Mouse (Mus musculus): ENCODE measurements around the gene Gsta1. TPM values are rescaled to one million over a fixed set of nuclear protein-coding genes. Genes with fewer than 3 reads are reported as not detected.
"Not testable (repeated sequence)": the region's sequence is repeated elsewhere in the genome, so short reads cannot be mapped to it uniquely, and the experiment has no call there.

Gsta1 gene
- polyA plus RNA-seq, 1 experiment from 2014 or later, result 42.7 TPM

GRCm38 (mm10) chr9:78210079-78210478 lies 20.4 kb upstream of the Gsta1 start:
- H3K9me3 ChIP-seq, result no peaks in the 10 kb centered on the region

DNA sequence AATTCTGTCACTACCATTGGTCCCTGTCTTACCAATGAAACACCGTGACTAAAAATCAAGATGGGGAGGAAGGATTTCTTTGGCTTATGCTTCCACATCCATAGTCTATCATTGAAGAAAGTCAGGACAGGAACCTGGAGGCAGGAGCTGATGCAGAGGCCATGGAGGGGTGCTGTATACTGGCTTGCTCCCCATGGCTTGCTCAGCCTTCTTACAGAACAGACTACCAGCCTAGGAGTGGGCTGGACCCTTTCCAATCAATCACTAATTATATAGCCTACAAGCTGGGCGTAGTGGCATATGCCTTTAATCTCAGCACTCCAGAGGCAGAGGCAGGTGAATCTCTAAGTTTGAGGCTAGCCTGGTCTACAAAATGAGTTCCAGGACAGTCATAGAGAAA lies 19.6 kb upstream of the Gsta1 start:
- WGBS, result 95% methylated on average over 2 of the region's 2 CpGs
- H3K9ac ChIP-seq, result no peak overlapping the region
- no peaks in the 10 kb centered on the region for H3K4me1 ChIP-seq
- no peak overlapping the region for H3K4me3 ChIP-seq (replicated peaks)
- H3K27me3 ChIP-seq (replicated peaks), result no peaks in the 10 kb centered on the region
- no peak overlapping the region for H3K27ac ChIP-seq
- H3K4me2 ChIP-seq, result no peak overlapping the region
- H3K9me3 ChIP-seq, result no peaks in the 10 kb centered on the region
- H3K36me3 ChIP-seq, result peaks cover 7% of the 10 kb centered on the region; the same call in 1 of the 2 replicates
- ATAC-seq (ENCODE audit: insufficient read depth, low FRiP score, low read depth), result no peak

More at GRCm38 (mm10) chr9:78210079-78210478, 20.4 kb upstream of the Gsta1 start:
- H3K36me3 ChIP-seq, result peaks cover 7% of the 10 kb centered on the region; the same call in 1 of the 2 replicates
- H3K4me2 ChIP-seq, result no peak overlapping the region
- H3K9ac ChIP-seq, result no peak overlapping the region
- ATAC-seq (ENCODE audit: insufficient read depth, low FRiP score, low read depth), result no peak
- WGBS, result 87% methylated on average over 3 of the region's 3 CpGs
- H3K27me3 ChIP-seq (replicated peaks), result no peaks in the 10 kb centered on the region
- H3K4me1 ChIP-seq, result no peaks in the 10 kb centered on the region
- no peak overlapping the region for H3K4me3 ChIP-seq (replicated peaks)
- no peak overlapping the region for H3K27ac ChIP-seq

DNA sequence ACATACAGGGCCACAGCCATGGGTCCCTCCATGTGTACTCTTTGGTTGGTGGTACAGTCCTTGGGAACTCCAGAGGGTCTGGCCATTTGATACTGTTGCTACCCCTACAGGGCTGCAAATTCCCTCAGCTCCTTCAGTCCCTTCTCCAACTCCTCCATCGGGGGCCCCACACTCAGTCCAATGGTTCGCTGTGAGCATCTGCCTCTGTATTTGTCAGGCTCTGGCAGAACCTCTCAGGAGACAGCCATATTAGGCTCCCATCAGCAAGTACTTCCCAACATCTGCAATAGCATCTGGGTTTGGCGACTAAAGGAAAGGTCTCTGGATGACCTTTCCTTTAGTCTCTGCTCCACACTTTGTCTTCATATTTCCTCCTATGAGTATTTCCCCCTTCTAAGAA lies 18.9 kb upstream of the Gsta1 start:
- H3K4me2 ChIP-seq, result no peak overlapping the region
- no peak overlapping the region for H3K9ac ChIP-seq
- H3K9me3 ChIP-seq, result no peaks in the 10 kb centered on the region
- 95% methylated on average over 3 of the region's 3 CpGs for WGBS
- peaks cover 7% of the 10 kb centered on the region; the same call in 1 of the 2 replicates for H3K36me3 ChIP-seq
- no peak overlapping the region for H3K4me3 ChIP-seq (replicated peaks)
- H3K27me3 ChIP-seq (replicated peaks), result no peaks in the 10 kb centered on the region
- no peaks in the 10 kb centered on the region for H3K4me1 ChIP-seq
- peak overlapping the region; percentile 81 for H3K27ac ChIP-seq
- ATAC-seq (ENCODE audit: insufficient read depth, low FRiP score, low read depth), result no peak

DNA sequence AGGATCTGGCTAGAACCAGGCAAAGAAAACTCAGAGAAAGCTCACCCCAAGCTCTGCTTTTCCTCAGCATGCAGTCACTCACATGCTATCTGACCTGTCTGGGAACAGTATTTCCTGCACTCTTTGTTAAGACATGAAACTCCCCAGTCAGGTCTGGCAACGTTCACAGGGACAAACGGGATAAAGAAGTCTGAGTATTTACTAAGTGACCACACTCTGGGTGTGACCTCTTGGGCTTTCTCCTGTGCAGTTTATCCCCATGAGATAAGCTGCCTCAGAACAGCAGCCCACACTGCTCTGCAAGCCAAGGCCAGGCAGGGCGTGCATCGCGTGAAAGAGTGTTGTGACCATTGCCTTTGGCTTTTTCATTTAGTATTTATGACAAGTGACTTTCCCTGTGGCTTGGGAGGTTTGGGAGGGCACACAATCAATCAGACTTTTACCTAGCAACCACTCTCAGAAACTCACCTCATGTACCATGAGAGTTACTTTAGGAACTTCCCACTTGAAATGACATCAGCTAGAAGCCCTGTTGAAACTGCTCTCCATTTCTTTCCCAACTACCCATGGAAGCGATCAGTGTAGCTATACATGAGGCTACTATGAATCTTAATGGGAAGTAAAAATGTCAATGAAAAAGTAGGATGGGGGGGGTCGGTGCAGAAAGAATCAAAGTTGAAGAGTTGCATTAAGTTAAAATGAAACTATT lies 18.0 kb upstream of the Gsta1 start:
- Histone ChIP-seq H3K36me3 (peaks cover 7% of the 10 kb centered on the region; the same call in 1 of the 2 replicates), H3K9me3 (no peaks in the 10 kb centered on the region), H3K4me3 (replicated peaks) (no peak overlapping the region), H3K4me1 (no peaks in the 10 kb centered on the region), H3K9ac (no peak overlapping the region), H3K27ac (peak overlapping the region; percentile 81), H3K27me3 (replicated peaks) (no peaks in the 10 kb centered on the region), H3K4me2 (no peak overlapping the region)
- ATAC-seq (ENCODE audit: insufficient read depth, low FRiP score, low read depth), result peak; percentile 90
- 44% methylated on average over 7 of the region's 7 CpGs for WGBS

GRCm38 (mm10) chr9:78217074-78217473 lies 13.4 kb upstream of the Gsta1 start:
- Histone ChIP-seq H3K4me2 (no peak overlapping the region), H3K36me3 (no peaks in the 10 kb centered on the region), H3K9ac (no peak overlapping the region), H3K27ac (no peak overlapping the region), H3K4me1 (no peaks in the 10 kb centered on the region), H3K27me3 (replicated peaks) (no peaks in the 10 kb centered on the region), H3K9me3 (no peaks in the 10 kb centered on the region), H3K4me3 (replicated peaks) (no peak overlapping the region)
- 51% methylated on average over 4 of the region's 4 CpGs for WGBS
- peak; percentile 75 for ATAC-seq (ENCODE audit: insufficient read depth, low FRiP score, low read depth)

GRCm38 (mm10) chr9:78222616-78223015 lies 7.8 kb upstream of the Gsta1 start:
- Histone ChIP-seq H3K27ac (no peak overlapping the region), H3K4me3 (replicated peaks) (no peak overlapping the region), H3K9me3 (no peaks in the 10 kb centered on the region), H3K36me3 (no peaks in the 10 kb centered on the region), H3K4me2 (no peak overlapping the region), H3K4me1 (no peaks in the 10 kb centered on the region; the same call in 1 of the 2 replicates), H3K27me3 (replicated peaks) (no peaks in the 10 kb centered on the region), H3K9ac (no peak overlapping the region)
- 60% methylated on average over 8 of the region's 8 CpGs for WGBS
- ATAC-seq (ENCODE audit: insufficient read depth, low FRiP score, low read depth), result no peak

DNA sequence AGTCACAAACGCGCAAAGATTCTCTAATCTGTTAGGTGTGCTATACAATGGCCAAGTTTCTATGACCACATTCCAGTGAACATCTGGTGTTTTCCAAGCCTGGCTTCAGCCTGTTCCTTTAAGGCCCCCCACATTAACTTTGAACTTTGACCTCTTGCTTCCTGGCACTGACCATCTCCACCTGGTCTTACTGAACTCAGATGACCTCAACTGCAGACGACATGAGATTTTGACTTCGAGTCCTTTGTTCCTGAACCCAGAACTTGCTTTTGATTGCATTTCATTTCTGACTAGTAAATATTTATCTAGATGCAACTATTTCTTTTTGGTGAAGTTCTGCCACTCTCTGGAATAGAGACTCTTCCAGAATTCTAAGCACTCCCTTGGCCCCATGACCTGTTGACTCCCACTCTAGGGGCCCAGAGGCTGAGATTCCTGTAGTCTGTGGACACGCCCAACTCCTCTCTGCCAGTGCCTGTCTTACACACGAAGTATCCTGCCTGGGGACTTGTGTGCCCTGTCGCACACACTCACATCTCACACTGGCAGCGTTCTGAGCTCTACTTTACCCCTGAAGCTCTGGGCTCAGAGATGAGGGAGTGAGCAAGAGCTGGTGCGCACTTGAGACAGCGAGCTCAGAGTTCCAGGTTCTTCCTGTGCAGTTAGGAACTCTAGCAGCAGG lies 7.1 kb upstream of the Gsta1 start:
- H3K27me3 ChIP-seq (replicated peaks), result no peaks in the 10 kb centered on the region
- ATAC-seq (ENCODE audit: insufficient read depth, low FRiP score, low read depth), result no peak
- no peak overlapping the region for H3K9ac ChIP-seq
- H3K4me3 ChIP-seq (replicated peaks), result no peak overlapping the region
- H3K9me3 ChIP-seq, result no peaks in the 10 kb centered on the region
- WGBS, result 62% methylated on average over 10 of the region's 10 CpGs
- H3K4me2 ChIP-seq, result no peak overlapping the region
- no peak overlapping the region for H3K27ac ChIP-seq
- no peaks in the 10 kb centered on the region; the same call in 1 of the 2 replicates for H3K4me1 ChIP-seq
- H3K36me3 ChIP-seq, result no peaks in the 10 kb centered on the region

GRCm38 (mm10) chr9:78224418-78224817 lies 6.0 kb upstream of the Gsta1 start:
- Histone ChIP-seq H3K4me1 (no peaks in the 10 kb centered on the region; the same call in 1 of the 2 replicates), H3K27ac (no peak overlapping the region), H3K27me3 (replicated peaks) (no peaks in the 10 kb centered on the region), H3K36me3 (no peaks in the 10 kb centered on the region), H3K4me3 (replicated peaks) (no peak overlapping the region), H3K4me2 (no peak overlapping the region), H3K9me3 (no peaks in the 10 kb centered on the region), H3K9ac (no peak overlapping the region)
- WGBS, result 79% methylated on average over 2 of the region's 2 CpGs
- no peak for ATAC-seq (ENCODE audit: insufficient read depth, low FRiP score, low read depth)

- ATAC-seq (ENCODE audit: insufficient read depth, low FRiP score, low read depth), result no peak
- H3K36me3 ChIP-seq, result no peaks in the 10 kb centered on the region
- H3K9me3 ChIP-seq, result no peaks in the 10 kb centered on the region
- no peak overlapping the region for H3K4me3 ChIP-seq (replicated peaks)
- no peaks in the 10 kb centered on the region for H3K27me3 ChIP-seq (replicated peaks)
- H3K4me2 ChIP-seq, result no peak overlapping the region
- 77% methylated on average over 11 of the region's 11 CpGs for WGBS
- no peaks in the 10 kb centered on the region; the same call in 1 of the 2 replicates for H3K4me1 ChIP-seq
- no peak overlapping the region for H3K27ac ChIP-seq
- no peak overlapping the region for H3K9ac ChIP-seq
Measured at GRCm38 (mm10) chr9:78225304-78225703, 5.2 kb upstream of the Gsta1 start.

DNA sequence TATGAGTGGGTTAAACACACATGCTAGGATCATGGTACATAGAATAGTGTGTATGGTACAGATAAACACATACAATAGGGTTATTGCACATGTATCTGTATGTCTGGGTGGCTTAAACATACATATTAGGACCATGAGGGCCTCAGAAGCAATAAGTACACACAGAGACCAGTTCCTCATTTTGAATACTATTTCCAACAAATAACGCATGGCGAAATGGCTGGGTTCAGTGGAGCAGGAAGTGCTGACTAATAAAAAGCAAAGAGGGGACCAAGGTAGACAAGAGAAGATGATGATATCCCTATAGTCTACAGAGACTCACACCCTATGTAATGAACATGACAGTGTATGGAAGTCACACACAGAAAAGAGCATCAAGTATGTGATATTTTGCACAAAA lies 2.3 kb upstream of the Gsta1 start:
- no peak overlapping the region for H3K9ac ChIP-seq
- H3K4me2 ChIP-seq, result no peak overlapping the region
- no peaks in the 10 kb centered on the region for H3K9me3 ChIP-seq
- H3K36me3 ChIP-seq, result no peaks in the 10 kb centered on the region
- H3K27me3 ChIP-seq (replicated peaks), result no peaks in the 10 kb centered on the region
- WGBS, result 88% methylated on average over 2 of the region's 2 CpGs
- no peak overlapping the region for H3K27ac ChIP-seq
- ATAC-seq (ENCODE audit: insufficient read depth, low FRiP score, low read depth), result no peak
- no peaks in the 10 kb centered on the region; the same call in 1 of the 2 replicates for H3K4me1 ChIP-seq
- no peak overlapping the region for H3K4me3 ChIP-seq (replicated peaks)

- peak; percentile 66 for ATAC-seq (ENCODE audit: insufficient read depth, low FRiP score, low read depth)
Measured at GRCm38 (mm10) chr9:78229658-78230057, 798 bp upstream of the Gsta1 start.

DNA sequence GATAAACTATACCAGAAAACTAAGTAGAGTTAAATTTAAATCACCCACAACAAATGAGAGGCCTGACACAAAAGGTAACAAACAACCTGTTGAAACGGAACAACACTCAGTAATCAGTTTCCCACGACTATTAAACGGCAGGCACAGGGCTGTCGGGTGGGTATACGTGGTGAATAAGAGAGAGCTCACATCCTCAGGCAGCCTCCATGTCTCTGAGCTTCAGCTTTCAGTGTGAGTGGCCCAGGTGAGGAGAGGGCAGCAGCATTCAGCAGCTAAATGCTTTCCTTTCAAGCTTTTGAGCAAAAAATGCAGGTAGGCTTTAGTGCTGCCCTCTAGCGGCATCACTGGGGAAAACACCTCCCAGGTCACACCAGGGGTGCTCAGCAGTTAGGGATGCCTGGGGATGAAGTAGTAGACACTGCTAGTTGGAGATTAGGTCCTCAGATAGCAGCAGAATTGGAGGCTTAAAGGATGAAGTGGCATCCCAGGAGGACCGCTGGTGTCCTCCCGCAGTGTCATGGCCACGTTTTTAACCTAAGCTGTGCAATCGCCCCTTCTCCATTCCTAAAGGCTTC lies 2.8 kb downstream of the Gsta1 start:
- no CpG with 5 or more reads among the region's 10 CpGs for WGBS
- H3K4me2 ChIP-seq; H3K27ac ChIP-seq; H3K27me3 ChIP-seq (replicated peaks); H3K4me3 ChIP-seq (replicated peaks); H3K9me3 ChIP-seq; H3K9ac ChIP-seq; H3K36me3 ChIP-seq; H3K4me1 ChIP-seq; ATAC-seq (ENCODE audit: insufficient read depth, low FRiP score, low read depth): not testable (repeated sequence)

More at GRCm38 (mm10) chr9:78229658-78230057, 798 bp upstream of the Gsta1 start:
- not testable (repeated sequence) for H3K9ac ChIP-seq; H3K27me3 ChIP-seq (replicated peaks); H3K36me3 ChIP-seq; H3K27ac ChIP-seq; H3K4me3 ChIP-seq (replicated peaks); H3K9me3 ChIP-seq; H3K4me1 ChIP-seq; H3K4me2 ChIP-seq
- 28% methylated on average over 3 of the region's 3 CpGs for WGBS
